Mouse (Mus musculus) megakaryocyte, embryonic 14.5 days (primary cell): Measurements from ENCODE around the gene Rasgrp3.

ENCODE experiments used
- FLI1 ChIP-seq: IDR thresholded peaks from 2 replicates; pipeline ENCODE4 v1.6.1; 2012; ENCODE audit warnings: low read length, inconsistent platforms, mixed read lengths
- GATA1 ChIP-seq: IDR thresholded peaks from 3 replicates; pipeline ENCODE4 v1.6.1; 2012; ENCODE audit warnings: mixed read lengths, low read length, inconsistent platforms, borderline replicate concordance

- no peak for TF ChIP-seq GATA1
- no peak for TF ChIP-seq FLI1
These were observed 44.1 kb upstream of the Rasgrp3 start for GRCm38 (mm10) chr17:75391429-75392192.
